Mouse (Mus musculus) olfactory bulb, adult 2 months (tissue): ENCODE results near the gene Hoxd9.

Source experiments
- CTCF ChIP-seq: fragments of 200-500 bp; IDR thresholded peaks from 2 replicates; pipeline ENCODE4 v1.5.1; 2012; ENCODE audit warnings: low read depth, mild to moderate bottlenecking, low read length, moderate library complexity; ENCODE audit not compliant: insufficient read depth
- POLR2A ChIP-seq: fragments of 200-500 bp; IDR thresholded peaks from 2 replicates; pipeline ENCODE4 v1.6.1; 2012; ENCODE audit warnings: mild to moderate bottlenecking, low read depth, low read length, moderate library complexity; ENCODE audit not compliant: insufficient read depth

GRCm38 (mm10) chr2:74655420-74655781, 42.1 kb upstream of the Hoxd9 start:
- TF ChIP-seq POLR2A (no peak), CTCF (no peak)
